Mouse (Mus musculus): ENCODE data around the gene Olfr691. TPM values are rescaled to one million over a fixed set of nuclear protein-coding genes. Genes with fewer than 3 reads are reported as not detected.

Gene Olfr691
- polyA plus RNA-seq (2014; fragmentation: Illumina TruSeq; extraction: RNeasy Lipid Tissue Mini Kit (QIAGEN cat#74804); ENCODE audit: low read depth, low replicate concordance) = not detected

GRCm38 (mm10) chr7:105342170-105342569 is at the start of gene Olfr691:
TSS of gene Olfr691 (minus strand) at chr7:105342270.

DNA sequence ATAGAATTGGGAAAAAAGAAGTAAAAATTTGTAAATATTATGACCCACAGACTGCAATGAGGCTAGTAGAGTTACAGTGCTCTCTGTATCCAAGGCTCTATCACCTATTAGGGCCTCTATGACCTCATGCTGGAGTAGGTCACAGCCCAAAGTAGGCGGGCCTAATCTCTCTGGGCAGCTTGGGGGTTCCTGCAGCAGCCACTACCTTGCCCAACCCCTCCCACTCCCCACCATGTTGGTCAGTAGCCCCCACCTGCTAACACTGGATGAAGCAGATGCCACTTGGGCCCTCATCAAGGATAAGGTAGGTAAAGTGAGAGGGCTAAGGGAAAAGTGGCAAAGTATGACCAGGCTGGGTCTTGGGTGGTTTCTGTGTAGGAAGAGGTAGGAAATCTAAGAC is 32.8 kb upstream of the Olfr691 start, which contains the start of gene Gm5901:
Gene Gm5901, plus strand, starts transcription at position 173 of the 400 bp plus-strand sequence.

DNA sequence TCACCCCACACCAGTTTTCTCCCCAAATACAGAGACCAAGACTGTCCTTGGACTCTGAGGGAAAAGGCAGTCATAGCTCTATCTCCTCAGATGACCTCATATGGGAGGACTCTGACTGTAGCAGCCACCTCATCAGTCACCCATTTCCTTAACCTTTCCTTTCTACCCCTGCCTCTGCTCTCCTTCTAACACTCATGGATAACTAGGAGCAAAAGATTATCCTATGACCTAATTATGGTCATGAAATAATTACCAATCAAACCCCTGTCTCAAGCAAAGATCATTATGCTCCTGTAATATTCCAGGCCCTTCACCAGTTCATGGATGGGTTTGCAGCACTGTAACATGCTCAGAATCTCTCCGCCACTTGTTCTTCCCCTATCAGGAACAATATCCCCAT is 25.9 kb upstream of the Olfr691 start, which contains the start of gene Olfr692:
Gene Olfr692, plus strand, starts transcription at position 301 of the 400 bp plus-strand sequence.

GRCm38 (mm10) chr7:105334004-105334403 is 8.1 kb downstream of the Olfr691 start, which contains the start of gene Olfr690:
TSS of gene Olfr690 (minus strand) at chr7:105334104.

DNA sequence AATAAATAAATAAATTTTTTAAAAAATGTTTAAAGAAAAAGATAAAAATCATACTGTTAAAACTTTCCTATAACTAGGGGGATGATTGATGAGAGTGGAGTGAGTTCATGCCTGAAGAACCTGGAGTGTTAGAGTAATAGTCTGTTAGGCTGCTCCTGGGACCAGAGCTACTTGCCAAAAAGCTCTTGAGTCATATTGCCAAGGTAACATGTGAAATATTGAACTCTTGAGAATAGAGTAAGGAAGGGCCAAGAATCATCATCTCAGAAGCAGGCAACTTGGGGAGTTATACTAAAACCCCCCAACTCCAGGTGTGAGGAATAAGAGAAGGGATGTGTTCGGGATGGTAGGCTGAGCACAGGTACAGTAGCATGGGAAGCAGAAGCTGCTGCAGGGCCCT is 31.2 kb downstream of the Olfr691 start, which contains the start of gene Olfr689:
Gene Olfr689, plus strand, starts transcription at position 301 of the 400 bp plus-strand sequence.

GRCm38 (mm10) chr7:105287795-105288194 is 54.3 kb downstream of the Olfr691 start, which contains the start of gene Olfr688:
TSS of gene Olfr688 (plus strand) at chr7:105288095.

Other genes starting within 250 kb of the Olfr691 start
- not detected for gene Olfr680-ps1, start 249.5 kb downstream of the Olfr691 start, polyA plus RNA-seq (2014; fragmentation: Illumina TruSeq; extraction: RNeasy Lipid Tissue Mini Kit (QIAGEN cat#74804); ENCODE audit: low read depth, low replicate concordance)
- gene Olfr681, start 225.4 kb downstream of the Olfr691 start, polyA plus RNA-seq (2014; fragmentation: Illumina TruSeq; extraction: RNeasy Lipid Tissue Mini Kit (QIAGEN cat#74804); ENCODE audit: low read depth, low replicate concordance) = not detected
- not detected for gene Olfr683, start 195.3 kb downstream of the Olfr691 start, polyA plus RNA-seq (2014; fragmentation: Illumina TruSeq; extraction: RNeasy Lipid Tissue Mini Kit (QIAGEN cat#74804); ENCODE audit: low read depth, low replicate concordance)
- not detected for gene Olfr684, start 178.6 kb downstream of the Olfr691 start, polyA plus RNA-seq (2014; fragmentation: Illumina TruSeq; extraction: RNeasy Lipid Tissue Mini Kit (QIAGEN cat#74804); ENCODE audit: low read depth, low replicate concordance)
- gene Olfr685, start 156.3 kb downstream of the Olfr691 start, polyA plus RNA-seq (2014; fragmentation: Illumina TruSeq; extraction: RNeasy Lipid Tissue Mini Kit (QIAGEN cat#74804); ENCODE audit: low read depth, low replicate concordance) = not detected
- not detected for gene Olfr686, start 134.8 kb downstream of the Olfr691 start, polyA plus RNA-seq (2014; fragmentation: Illumina TruSeq; extraction: RNeasy Lipid Tissue Mini Kit (QIAGEN cat#74804); ENCODE audit: low read depth, low replicate concordance)
- not detected for gene Olfr688, start 54.2 kb downstream of the Olfr691 start, polyA plus RNA-seq (2014; fragmentation: Illumina TruSeq; extraction: RNeasy Lipid Tissue Mini Kit (QIAGEN cat#74804); ENCODE audit: low read depth, low replicate concordance)
- not detected for gene Olfr689, start 31.1 kb downstream of the Olfr691 start, polyA plus RNA-seq (2014; fragmentation: Illumina TruSeq; extraction: RNeasy Lipid Tissue Mini Kit (QIAGEN cat#74804); ENCODE audit: low read depth, low replicate concordance)
- gene Olfr690, start 8.2 kb downstream of the Olfr691 start, polyA plus RNA-seq (2014; fragmentation: Illumina TruSeq; extraction: RNeasy Lipid Tissue Mini Kit (QIAGEN cat#74804); ENCODE audit: low read depth, low replicate concordance) = not detected
- not detected for gene Olfr692, start 26.0 kb upstream of the Olfr691 start, polyA plus RNA-seq (2014; fragmentation: Illumina TruSeq; extraction: RNeasy Lipid Tissue Mini Kit (QIAGEN cat#74804); ENCODE audit: low read depth, low replicate concordance)
- gene Gm5901, start 32.8 kb upstream of the Olfr691 start, polyA plus RNA-seq (2014; fragmentation: Illumina TruSeq; extraction: RNeasy Lipid Tissue Mini Kit (QIAGEN cat#74804); ENCODE audit: low read depth, low replicate concordance) = not detected
- gene Fam160a2, start 57.8 kb upstream of the Olfr691 start, polyA plus RNA-seq (2014; fragmentation: Illumina TruSeq; extraction: RNeasy Lipid Tissue Mini Kit (QIAGEN cat#74804); ENCODE audit: low read depth, low replicate concordance) = 12.0 TPM
- gene Cnga4, start 62.3 kb upstream of the Olfr691 start, polyA plus RNA-seq (2014; fragmentation: Illumina TruSeq; extraction: RNeasy Lipid Tissue Mini Kit (QIAGEN cat#74804); ENCODE audit: low read depth, low replicate concordance) = not detected
- not detected for gene Cckbr, start 83.5 kb upstream of the Olfr691 start, polyA plus RNA-seq (2014; fragmentation: Illumina TruSeq; extraction: RNeasy Lipid Tissue Mini Kit (QIAGEN cat#74804); ENCODE audit: low read depth, low replicate concordance)
- 3.4 TPM for gene Cavin3, start 140.0 kb upstream of the Olfr691 start, polyA plus RNA-seq (2014; fragmentation: Illumina TruSeq; extraction: RNeasy Lipid Tissue Mini Kit (QIAGEN cat#74804); ENCODE audit: low read depth, low replicate concordance)
- 9.9 TPM for gene Smpd1, start 212.1 kb upstream of the Olfr691 start, polyA plus RNA-seq (2014; fragmentation: Illumina TruSeq; extraction: RNeasy Lipid Tissue Mini Kit (QIAGEN cat#74804); ENCODE audit: low read depth, low replicate concordance)
- 2.7 TPM for gene Apbb1, start 239.4 kb upstream of the Olfr691 start, polyA plus RNA-seq (2014; fragmentation: Illumina TruSeq; extraction: RNeasy Lipid Tissue Mini Kit (QIAGEN cat#74804); ENCODE audit: low read depth, low replicate concordance)

Measured in kidney, adult 10 weeks (tissue).